Mouse (Mus musculus): Measurements from ENCODE around the gene Slc41a2. TPM values are rescaled to one million over a fixed set of nuclear protein-coding genes. Genes with fewer than 3 reads are reported as not detected.

The Slc41a2 gene
- polyA plus RNA-seq, 1 experiment from 2014 or later, result 9.9 TPM

- ATAC-seq (ENCODE audit: low FRiP score, low TSS enrichment), result no peak
- 87% methylated on average over 8 of the region's 8 CpGs for WGBS
Observed at GRCm38 (mm10) chr10:83186167-83186566, 151.5 kb downstream of the Slc41a2 start.

DNA sequence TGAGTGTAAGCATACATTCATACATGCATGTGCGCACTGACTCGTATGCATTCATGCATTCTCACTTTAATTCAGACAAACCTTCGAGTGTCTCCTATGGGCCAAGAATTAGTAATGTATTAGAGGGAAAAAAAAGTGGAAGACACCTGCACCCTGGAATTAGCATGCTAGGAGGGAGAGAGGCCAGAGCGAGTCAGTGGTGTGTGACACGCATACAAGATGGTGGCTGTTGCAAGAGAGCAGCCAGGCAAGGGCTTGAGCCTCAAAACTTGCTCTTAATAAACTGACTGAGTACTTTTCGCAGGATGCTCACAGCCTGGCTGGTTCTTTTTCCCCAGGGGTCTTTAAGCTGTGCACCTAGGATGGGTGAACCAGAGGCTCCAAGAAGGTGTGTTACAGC, 152.6 kb downstream of the Slc41a2 start:
- Histone ChIP-seq H3K36me3 (ENCODE audit: control insufficient read depth, insufficient read depth, low read length) (no peaks in the 10 kb centered on the region), H3K27me3 (ENCODE audit: control insufficient read depth, insufficient read depth, low read length) (no peaks in the 10 kb centered on the region), H3K4me2 (ENCODE audit: low read length) (no peak overlapping the region), H3K27ac (replicated peaks; ENCODE audit: low read depth, low read length) (peak overlapping the region; percentile 47; the same call in 1 of the 2 replicates), H3K9ac (replicated peaks; ENCODE audit: low read length) (no peak overlapping the region), H3K4me3 (replicated peaks; ENCODE audit: low read depth, low read length) (no peak overlapping the region), H3K9me3 (ENCODE audit: control insufficient read depth, low read length) (no peaks in the 10 kb centered on the region), H3K4me1 (ENCODE audit: control insufficient read depth, insufficient read depth, low read length) (peaks cover 16% of the 10 kb centered on the region; the same call in 1 of the 2 replicates)
- WGBS, result 72% methylated on average over 6 of the region's 6 CpGs
- DNase-seq (peak; percentile 31), ATAC-seq (ENCODE audit: low FRiP score, low TSS enrichment) (no peak)

More at GRCm38 (mm10) chr10:83186167-83186566, 151.5 kb downstream of the Slc41a2 start:
- no peak for DNase-seq
- Histone ChIP-seq H3K4me3 (replicated peaks; ENCODE audit: low read depth, low read length) (no peak overlapping the region), H3K9me3 (ENCODE audit: control insufficient read depth, low read length) (no peaks in the 10 kb centered on the region), H3K9ac (replicated peaks; ENCODE audit: low read length) (no peak overlapping the region), H3K4me2 (ENCODE audit: low read length) (no peak overlapping the region), H3K27me3 (ENCODE audit: control insufficient read depth, insufficient read depth, low read length) (no peaks in the 10 kb centered on the region), H3K27ac (replicated peaks; ENCODE audit: low read depth, low read length) (no peak overlapping the region), H3K4me1 (ENCODE audit: control insufficient read depth, insufficient read depth, low read length) (peaks cover 16% of the 10 kb centered on the region; the same call in 1 of the 2 replicates), H3K36me3 (ENCODE audit: control insufficient read depth, insufficient read depth, low read length) (peaks cover 2% of the 10 kb centered on the region; the same call in 1 of the 2 replicates)

DNA sequence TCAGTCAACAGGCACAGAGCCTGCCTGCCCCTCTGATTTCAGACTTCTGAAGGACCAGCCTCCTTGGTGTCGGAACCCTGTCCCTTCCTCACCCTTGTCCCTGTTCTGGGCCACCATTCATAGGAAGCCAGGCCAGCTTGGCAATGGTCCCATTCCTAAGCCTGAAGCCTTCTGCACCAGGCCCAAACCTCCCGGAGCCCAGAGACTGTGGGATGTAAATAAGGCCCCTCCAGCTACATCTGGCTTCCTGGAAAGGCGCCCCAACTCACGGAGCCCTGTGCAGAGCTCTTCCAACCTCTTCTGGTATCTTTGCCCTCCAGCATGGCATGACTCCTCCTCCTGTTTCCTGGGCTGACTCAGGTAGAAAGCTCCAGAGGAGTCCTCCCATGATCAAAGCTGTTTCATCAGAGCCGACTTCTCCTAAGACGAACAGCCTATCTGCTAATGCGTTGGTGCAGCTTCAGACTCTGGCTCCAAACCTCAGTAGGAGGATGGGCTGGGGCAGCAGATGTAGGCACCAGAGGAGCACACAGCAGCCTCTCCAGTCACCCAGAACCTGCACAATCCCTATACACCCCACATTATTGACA, 153.1 kb downstream of the Slc41a2 start:
- peak overlapping the region; percentile 47; the same call in 1 of the 2 replicates for H3K27ac ChIP-seq (replicated peaks; ENCODE audit: low read depth, low read length)
- H3K4me2 ChIP-seq (ENCODE audit: low read length), result no peak overlapping the region
- ATAC-seq (ENCODE audit: low FRiP score, low TSS enrichment), result no peak
- no peak overlapping the region for H3K9ac ChIP-seq (replicated peaks; ENCODE audit: low read length)
- peak; percentile 38 for DNase-seq
- H3K9me3 ChIP-seq (ENCODE audit: control insufficient read depth, low read length), result no peaks in the 10 kb centered on the region
- 68% methylated on average over 7 of the region's 7 CpGs for WGBS
- no peaks in the 10 kb centered on the region for H3K36me3 ChIP-seq (ENCODE audit: control insufficient read depth, insufficient read depth, low read length)
- H3K4me1 ChIP-seq (ENCODE audit: control insufficient read depth, insufficient read depth, low read length), result peaks cover 16% of the 10 kb centered on the region; the same call in 1 of the 2 replicates
- no peak overlapping the region for H3K4me3 ChIP-seq (replicated peaks; ENCODE audit: low read depth, low read length)
- H3K27me3 ChIP-seq (ENCODE audit: control insufficient read depth, insufficient read depth, low read length), result no peaks in the 10 kb centered on the region

GRCm38 (mm10) chr10:83183634-83184479, 153.8 kb downstream of the Slc41a2 start:
- H3K27me3 ChIP-seq (ENCODE audit: control insufficient read depth, insufficient read depth, low read length), result no peaks in the 10 kb centered on the region
- ATAC-seq (ENCODE audit: low FRiP score, low TSS enrichment), result no peak
- H3K4me3 ChIP-seq (replicated peaks; ENCODE audit: low read depth, low read length), result no peak overlapping the region
- no peaks in the 10 kb centered on the region; the same call in 1 of the 2 replicates for H3K9me3 ChIP-seq (ENCODE audit: control insufficient read depth, low read length)
- no peak for DNase-seq
- no peak overlapping the region for H3K4me2 ChIP-seq (ENCODE audit: low read length)
- no peaks in the 10 kb centered on the region for H3K36me3 ChIP-seq (ENCODE audit: control insufficient read depth, insufficient read depth, low read length)
- H3K9ac ChIP-seq (replicated peaks; ENCODE audit: low read length), result no peak overlapping the region
- 81% methylated on average over 12 of the region's 12 CpGs for WGBS
- H3K4me1 ChIP-seq (ENCODE audit: control insufficient read depth, insufficient read depth, low read length), result peaks cover 16% of the 10 kb centered on the region; the same call in 1 of the 2 replicates
- H3K27ac ChIP-seq (replicated peaks; ENCODE audit: low read depth, low read length), result peak overlapping the region; percentile 47; the same call in 1 of the 2 replicates

- H3K4me1 ChIP-seq (ENCODE audit: control insufficient read depth, insufficient read depth, low read length), result peaks cover 16% of the 10 kb centered on the region; the same call in 1 of the 2 replicates
Observed at GRCm38 (mm10) chr10:83182573-83182960, 155.1 kb downstream of the Slc41a2 start.

DNA sequence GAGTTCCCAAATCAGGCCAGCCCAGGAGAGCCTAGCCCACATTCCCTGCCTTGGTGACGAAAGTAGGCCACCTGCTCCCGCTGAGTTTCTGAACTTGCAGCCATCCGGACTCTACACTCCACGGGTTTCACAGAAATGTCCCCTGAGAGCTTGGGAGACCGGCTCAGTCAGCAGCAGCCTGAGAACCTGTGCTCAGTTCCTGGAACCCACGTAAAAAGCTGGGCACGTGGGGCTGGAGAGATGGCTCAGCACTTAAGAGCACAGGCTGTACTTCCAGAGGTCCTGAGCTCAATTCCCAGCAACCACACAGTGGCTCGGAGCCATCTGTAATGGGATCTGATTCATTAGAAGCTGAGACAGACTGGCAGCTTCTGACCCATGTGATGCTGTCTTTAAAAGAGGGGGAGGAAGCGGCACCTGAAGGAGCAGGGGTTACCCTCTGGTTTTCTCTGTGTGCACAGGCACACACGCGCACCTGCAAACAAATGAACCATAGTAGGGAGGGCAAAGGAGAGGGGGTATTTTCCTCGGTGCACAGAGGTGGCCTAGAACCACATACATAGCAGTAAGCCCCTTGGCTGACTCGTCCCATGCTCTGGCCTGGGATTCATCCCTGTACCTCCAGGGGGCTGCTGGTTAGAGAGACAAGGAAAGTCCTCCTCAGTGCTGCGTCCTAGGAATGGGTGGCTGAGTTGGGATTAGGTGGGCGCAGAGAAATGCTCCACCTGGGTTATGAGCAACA, 155.7 kb downstream of the Slc41a2 start:
- no peak overlapping the region for H3K4me2 ChIP-seq (ENCODE audit: low read length)
- H3K9ac ChIP-seq (replicated peaks; ENCODE audit: low read length), result no peak overlapping the region
- 72% methylated on average over 15 of the region's 15 CpGs for WGBS
- H3K4me1 ChIP-seq (ENCODE audit: control insufficient read depth, insufficient read depth, low read length), result peaks cover 16% of the 10 kb centered on the region; the same call in 1 of the 2 replicates
- ATAC-seq (ENCODE audit: low FRiP score, low TSS enrichment) (no peak), DNase-seq (no peak)
- H3K4me3 ChIP-seq (replicated peaks; ENCODE audit: low read depth, low read length), result no peak overlapping the region
- H3K27ac ChIP-seq (replicated peaks; ENCODE audit: low read depth, low read length), result no peak overlapping the region
- no peaks in the 10 kb centered on the region; the same call in 1 of the 2 replicates for H3K9me3 ChIP-seq (ENCODE audit: control insufficient read depth, low read length)
- H3K36me3 ChIP-seq (ENCODE audit: control insufficient read depth, insufficient read depth, low read length), result no peaks in the 10 kb centered on the region
- H3K27me3 ChIP-seq (ENCODE audit: control insufficient read depth, insufficient read depth, low read length), result no peaks in the 10 kb centered on the region

More at GRCm38 (mm10) chr10:83182573-83182960, 155.1 kb downstream of the Slc41a2 start:
- peak; percentile 83 for DNase-seq
- no peak overlapping the region for H3K4me3 ChIP-seq (replicated peaks; ENCODE audit: low read depth, low read length)
- H3K4me2 ChIP-seq (ENCODE audit: low read length), result no peak overlapping the region
- no peaks in the 10 kb centered on the region for H3K36me3 ChIP-seq (ENCODE audit: control insufficient read depth, insufficient read depth, low read length)
- H3K27ac ChIP-seq (replicated peaks; ENCODE audit: low read depth, low read length), result no peak overlapping the region
- H3K27me3 ChIP-seq (ENCODE audit: control insufficient read depth, insufficient read depth, low read length), result no peaks in the 10 kb centered on the region
- no peak overlapping the region for H3K9ac ChIP-seq (replicated peaks; ENCODE audit: low read length)
- no peaks in the 10 kb centered on the region; the same call in 1 of the 2 replicates for H3K9me3 ChIP-seq (ENCODE audit: control insufficient read depth, low read length)
- ATAC-seq (ENCODE audit: low FRiP score, low TSS enrichment), result no peak
- 25% methylated on average over 8 of the region's 8 CpGs for WGBS

Other genes starting within 250 kb of the Slc41a2 start
- 1.0 and 1.1 TPM in 2 replicates for gene D10Wsu102e, start 22.3 kb upstream of the Slc41a2 start, polyA plus RNA-seq (2014; fragmentation: Nextera tagmentation; extraction: Ambion mirVana)
- gene Aldh1l2, start 196.3 kb upstream of the Slc41a2 start, polyA plus RNA-seq (2014; fragmentation: Nextera tagmentation; extraction: Ambion mirVana), result 16.0 and 18.5 TPM in 2 replicates
- 20.7 and 35.0 TPM in 2 replicates for gene Washc4, start 205.9 kb upstream of the Slc41a2 start, polyA plus RNA-seq (2014; fragmentation: Nextera tagmentation; extraction: Ambion mirVana)